Mouse (Mus musculus): Measurements from ENCODE around the gene Grm8.
A peak's percentile ranks its signal among the peaks of the same experiment; 100 is the strongest.

The Grm8 gene

DNA sequence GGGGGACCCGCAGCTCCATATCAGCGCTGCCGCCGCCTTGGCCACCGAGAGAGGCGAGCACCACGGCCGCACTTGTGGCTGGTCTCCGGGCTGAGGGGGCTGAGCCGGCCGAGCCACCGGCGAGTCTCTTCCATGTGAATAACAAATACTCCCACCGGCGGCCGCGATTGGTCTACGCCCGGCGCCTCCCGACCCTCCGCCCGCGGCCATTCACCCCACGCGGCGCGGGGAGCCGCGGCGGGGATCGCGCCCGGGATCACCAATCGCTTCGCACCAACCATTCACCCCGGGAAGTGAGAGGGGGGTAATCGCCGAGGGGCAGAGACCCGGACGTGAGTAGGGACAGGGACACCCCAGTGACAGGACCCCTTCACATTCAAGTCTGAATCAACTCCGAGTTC, at the start of gene Grm8:
Gene Grm8 (minus strand): TSS at position 178 of the 401 bp plus-strand sequence.
- DNase-seq = peak; percentile 4

DNA sequence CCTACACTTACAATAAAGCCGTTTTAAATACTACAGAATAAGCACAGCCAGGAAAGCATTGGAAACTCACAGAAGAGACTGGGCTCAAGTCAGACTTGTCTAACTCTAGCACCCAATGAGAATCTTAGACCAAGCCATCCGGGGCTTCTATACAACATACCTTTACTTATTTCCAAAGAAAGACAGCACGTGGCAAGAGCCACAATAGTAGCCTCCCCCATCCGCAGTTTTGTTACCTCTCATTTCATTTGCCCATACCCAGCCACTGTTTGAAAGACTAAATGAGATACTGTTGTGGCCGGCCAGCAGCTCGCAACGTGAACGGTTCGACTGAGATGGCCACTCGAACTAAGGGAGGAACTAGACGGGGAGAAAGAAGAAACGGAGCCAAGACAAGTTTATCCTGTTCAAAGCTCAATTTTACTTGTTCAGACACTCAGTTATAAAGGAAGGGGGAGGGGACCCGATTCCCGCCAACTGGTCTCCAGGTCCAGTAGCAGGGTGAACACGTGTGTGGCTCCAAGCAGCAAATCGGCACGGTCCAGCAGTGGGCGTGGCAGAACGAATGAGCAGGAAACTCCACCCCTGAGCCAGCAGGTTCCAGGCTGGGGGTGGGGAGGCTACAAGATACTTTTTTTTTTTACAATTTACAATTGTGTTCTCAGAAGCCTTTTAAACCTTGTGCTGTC, 35.0 kb upstream of the Grm8 start:
- no peak for DNase-seq

- DNase-seq = no peak
Measured at GRCm38 (mm10) chr6:28160399-28160798, 25.4 kb upstream of the Grm8 start.

GRCm38 (mm10) chr6:28146445-28146844, 11.5 kb upstream of the Grm8 start:
- DNase-seq = no peak

GRCm38 (mm10) chr6:28142332-28142731, 7.4 kb upstream of the Grm8 start:
- DNase-seq = no peak

GRCm38 (mm10) chr6:28135411-28136233, 644 bp upstream of the Grm8 start:
- DNase-seq = peak; percentile 67

GRCm38 (mm10) chr6:28134251-28134801, 652 bp downstream of the Grm8 start:
- no peak for DNase-seq

DNA sequence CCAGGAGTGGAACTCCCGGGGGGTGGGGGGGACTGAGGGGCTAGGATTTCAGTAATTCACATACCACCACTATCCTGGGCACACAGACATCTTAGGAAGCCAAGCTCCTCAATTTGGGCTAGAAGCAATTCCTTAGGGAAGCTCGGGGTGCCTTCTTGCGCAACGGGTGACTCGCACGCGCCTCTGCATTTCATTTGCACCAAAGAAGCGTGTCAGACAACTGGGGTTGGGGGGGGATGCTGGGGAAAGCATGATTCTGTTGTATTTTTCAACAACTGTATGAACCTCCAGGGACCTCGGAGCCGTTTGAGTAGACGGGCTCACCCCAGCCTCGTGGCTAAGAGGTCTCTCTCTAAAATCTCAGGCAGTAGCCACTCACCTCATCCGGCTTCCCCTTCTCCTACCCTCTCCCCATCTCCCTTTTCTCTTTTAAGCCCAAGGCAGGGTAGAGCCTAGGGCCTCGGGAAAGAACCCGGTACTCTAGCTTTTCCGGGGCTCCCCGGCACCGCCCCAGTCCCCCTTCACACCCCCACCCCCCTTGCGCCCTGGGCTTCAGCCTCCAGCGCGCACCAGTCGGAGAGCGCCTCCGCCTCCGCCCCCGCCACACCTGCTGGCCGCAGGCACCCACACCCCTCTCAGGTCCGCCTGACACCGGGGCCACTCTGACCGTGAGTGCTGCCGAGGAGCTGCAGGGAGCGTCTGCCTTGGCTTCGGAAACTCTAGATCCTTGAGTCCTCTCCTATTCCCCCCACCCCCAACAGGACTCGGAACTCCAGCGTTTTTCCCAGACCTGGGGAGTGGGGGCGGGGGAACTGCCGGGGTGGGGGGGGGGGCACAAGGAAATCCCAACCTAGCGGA, 1.5 kb downstream of the Grm8 start:
- no peak for DNase-seq

GRCm38 (mm10) chr6:28132056-28132455, 2.9 kb downstream of the Grm8 start:
- DNase-seq = no peak

DNA sequence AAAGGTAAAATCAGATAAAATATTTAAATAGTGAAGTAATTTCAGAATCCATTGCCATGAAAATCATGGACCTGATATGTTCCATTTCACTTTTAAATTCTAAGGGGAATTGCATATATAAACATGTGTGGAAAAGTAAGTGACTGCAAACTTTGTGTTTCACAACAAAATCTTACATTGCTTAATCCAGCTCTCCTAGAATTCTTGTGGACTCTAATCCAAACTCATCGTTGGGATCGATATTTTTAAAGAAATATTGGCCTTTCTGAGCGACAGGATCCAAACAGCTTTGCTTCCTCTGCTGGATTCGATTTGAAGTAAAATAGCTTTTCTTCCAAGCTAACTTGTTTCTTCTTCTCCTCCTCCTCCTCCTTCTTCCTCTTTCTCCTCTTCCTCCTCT, 6.1 kb downstream of the Grm8 start:
- DNase-seq = no peak

GRCm38 (mm10) chr6:28115519-28115918, 19.5 kb downstream of the Grm8 start:
- no peak for DNase-seq

DNA sequence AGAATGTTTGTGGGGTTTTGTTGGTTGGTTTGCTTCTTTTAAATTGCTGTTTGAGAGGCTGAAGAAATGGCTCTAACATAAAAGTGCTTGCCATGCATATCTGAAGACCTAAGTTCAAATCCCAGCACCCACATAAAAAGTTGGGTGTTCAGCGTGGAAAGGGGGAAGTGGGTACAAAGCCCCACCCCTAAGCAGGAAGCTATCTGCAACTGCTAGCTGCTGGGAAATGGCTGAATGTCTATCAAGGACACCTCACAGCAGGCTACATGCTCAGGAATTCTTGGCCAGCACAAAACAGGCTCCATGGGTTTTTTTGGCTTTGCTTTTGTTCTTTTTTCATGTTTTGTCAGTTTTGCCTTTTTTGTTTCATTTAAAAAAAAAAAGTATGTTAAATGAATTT, 20.1 kb downstream of the Grm8 start:
- DNase-seq = no peak

- no peak for DNase-seq
Measured at GRCm38 (mm10) chr6:28111551-28111950, 23.4 kb downstream of the Grm8 start.

DNA sequence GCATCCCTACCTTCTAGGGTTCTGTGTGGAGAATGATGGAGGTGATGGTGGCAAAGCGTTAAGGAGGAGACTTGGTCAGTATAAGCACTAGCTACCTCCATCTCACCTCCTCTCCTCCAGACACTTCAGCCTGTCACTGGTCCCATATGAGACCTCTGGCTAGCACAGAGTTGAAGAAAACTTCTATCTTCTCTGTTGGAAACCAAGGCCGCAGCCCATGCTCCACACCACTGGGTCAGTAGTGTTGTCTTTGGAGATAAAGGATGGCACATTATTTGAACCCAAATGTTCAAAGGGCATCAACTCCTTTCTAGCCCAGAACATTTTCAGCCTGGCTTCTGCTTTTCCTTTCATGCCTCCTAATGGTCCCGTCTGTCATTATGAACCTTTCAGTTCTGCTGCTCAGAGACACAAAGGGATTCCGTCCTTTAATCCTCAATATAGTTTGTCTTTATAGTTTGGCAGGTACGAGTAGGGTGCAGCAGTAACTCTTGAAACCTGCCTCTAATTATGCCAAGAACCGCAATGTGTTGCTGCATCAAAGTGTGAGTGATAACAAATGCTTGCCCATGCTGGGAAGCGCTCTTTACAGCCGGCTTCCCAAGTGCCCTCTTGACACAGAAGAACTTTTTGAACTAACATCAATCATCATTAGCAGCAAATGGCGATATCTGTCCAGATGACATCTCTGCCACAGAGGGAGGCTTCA, 32.2 kb downstream of the Grm8 start:
- no peak for DNase-seq

DNA sequence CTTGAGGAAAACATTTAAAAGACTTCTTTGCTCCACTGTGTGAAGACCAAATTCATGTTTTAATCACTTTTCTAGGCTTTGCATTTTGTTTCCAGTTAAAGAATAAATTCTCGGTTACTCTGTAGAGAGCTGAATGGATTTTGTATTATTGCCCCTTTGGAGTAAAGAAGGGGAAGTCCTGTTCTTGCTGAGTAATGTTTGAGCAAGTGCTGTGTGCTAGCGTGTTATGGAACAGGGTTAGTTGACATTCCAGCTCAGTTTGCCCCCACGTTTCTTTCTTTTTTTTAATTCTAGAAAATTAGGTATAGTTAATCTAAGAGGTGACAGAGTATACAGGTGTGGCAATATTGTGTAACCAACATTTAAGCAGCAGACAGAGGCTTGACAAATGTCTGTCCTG, 35.0 kb downstream of the Grm8 start:
- no peak for DNase-seq

DNA sequence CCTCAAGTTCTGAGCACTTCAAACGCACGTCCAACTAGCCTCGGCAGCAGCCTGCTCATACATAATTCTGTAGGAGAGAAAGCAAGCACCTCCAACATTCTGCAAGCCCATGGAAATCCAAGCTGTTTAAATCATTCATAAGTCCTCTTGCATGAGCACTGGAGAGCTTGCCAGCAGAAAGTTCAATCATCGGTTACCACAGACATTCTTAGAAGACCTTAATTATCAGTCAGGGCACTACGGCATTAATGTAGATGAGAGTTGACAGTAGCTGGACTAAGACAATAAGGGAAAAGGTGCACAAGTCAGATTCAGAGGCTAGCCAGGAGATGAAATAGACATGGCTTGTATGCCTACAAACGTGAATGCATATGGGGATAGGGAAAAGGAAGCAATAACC, 42.5 kb downstream of the Grm8 start:
- DNase-seq = no peak

- DNase-seq = no peak
Measured at GRCm38 (mm10) chr6:28091836-28092235, 43.1 kb downstream of the Grm8 start.

DNA sequence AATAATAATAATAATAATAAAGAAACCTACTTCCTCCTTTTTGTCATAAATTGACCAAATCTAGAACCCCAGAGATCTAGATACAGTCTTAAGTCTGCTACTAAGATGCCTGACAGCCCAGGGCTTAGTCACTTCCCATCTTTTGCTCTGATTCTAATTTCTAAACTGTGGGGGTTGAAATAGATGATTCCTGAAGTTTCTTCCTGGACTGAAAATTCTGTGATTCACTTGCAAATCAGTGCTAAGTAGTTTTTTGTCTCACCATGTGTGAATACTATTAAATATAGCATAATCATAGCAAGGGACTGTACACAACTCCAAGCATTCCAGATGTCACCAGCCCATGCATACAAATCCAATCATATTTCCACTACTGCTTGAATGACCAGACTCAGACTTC, 44.0 kb downstream of the Grm8 start:
- no peak for DNase-seq

- DNase-seq = no peak
Measured at GRCm38 (mm10) chr6:28075534-28075933, 59.4 kb downstream of the Grm8 start.

DNA sequence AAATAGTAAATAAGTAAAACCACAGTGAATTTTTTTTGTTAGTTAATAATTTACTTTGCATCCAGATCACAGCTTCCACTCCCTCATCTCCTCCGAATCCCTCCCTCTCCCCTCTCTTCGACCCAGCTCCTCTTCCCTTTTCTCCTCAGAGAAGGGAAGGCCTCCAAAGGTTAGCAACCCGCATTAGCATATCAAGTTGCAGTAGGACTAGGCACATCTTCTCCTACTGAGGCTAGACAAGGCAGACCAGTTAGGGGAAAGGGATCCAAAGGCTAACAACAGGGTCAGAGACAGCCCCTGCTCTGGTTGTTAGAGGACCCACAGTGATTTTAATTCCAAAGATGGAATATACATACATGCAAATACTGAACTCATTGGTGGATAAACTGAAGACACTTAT, 60.5 kb downstream of the Grm8 start:
- no peak for DNase-seq

- no peak for DNase-seq
Measured at GRCm38 (mm10) chr6:28051966-28052365, 83.0 kb downstream of the Grm8 start.

- no peak for DNase-seq
Measured at GRCm38 (mm10) chr6:28042339-28042738, 92.6 kb downstream of the Grm8 start.

DNA sequence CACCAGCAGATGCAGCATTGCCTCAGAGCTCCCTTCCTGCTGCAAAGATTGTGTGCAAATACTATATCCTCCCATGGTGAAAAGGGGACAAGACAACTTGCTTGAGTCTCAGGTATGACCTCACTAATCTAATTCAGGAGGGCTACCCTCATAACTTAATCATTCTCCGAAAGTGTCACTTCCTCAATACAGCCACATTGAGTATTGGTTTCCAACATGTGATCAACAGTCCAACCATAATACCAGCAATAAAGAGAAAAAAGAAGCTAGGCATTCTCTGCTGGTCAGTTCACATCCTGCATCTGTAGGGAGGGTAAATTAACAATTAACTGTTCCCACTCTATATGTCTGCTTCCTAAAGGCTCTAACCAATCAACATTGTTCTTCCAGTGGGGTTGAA, 94.2 kb downstream of the Grm8 start:
- DNase-seq = no peak
